8 mouse cellular contexts compared by ENCODE assay signal in the genomic region with DNA sequence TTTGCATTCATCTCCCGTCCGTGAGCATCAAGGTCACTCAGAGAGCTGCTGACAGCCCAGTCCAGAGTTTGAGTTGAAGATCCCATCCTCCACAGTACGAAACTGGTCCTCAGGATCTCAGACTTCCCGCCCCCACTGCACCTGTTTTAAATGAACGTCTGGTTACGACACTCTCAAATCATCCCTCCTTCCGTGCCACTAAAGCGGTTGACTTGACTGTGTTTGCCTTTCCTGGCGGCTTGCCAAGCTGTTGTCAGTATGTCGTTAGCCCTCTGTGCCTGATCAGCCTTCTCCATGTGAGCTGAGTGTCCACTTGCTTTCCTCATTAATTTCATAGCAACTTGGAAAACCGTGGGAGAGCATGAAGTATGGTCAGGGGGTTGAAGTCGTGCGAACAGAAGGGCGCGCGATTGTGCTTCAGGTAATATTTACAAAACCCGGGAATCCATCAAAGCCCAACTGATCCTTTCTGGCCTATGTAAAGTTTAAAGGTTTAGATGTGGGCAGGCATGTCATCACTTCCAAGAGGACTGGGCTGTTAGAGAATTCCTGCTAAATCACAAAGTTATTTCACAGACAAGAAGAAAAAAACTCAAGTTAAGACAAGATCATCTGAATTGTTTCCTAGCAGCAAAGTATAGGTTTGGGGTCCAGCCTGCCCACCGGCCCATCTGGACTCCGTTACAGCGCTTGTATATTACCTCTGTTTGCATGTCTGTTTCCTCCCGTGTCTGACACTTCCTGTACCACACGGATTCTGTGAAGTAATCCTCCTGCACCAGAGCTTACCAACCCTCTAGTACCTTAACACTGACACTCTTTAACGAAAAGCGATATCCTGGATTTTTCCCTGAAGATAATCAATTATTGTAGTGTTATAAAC.
A peak's percentile ranks its signal among the peaks of the same experiment; 100 is the strongest.
DNase-seq lines count a peak whose midpoint lies in the region; ATAC-seq and TF ChIP-seq lines count a peak whose summit lies in the region.

No protein-coding gene starts in this region.

- no peak overlapping the region for H3K4me2 ChIP-seq in midbrain, postnatal 0 days (ENCODE audit: low read depth, low read length, poor library complexity, severe bottlenecking)
- no peak overlapping the region for H3K4me2 ChIP-seq in midbrain, embryonic 15.5 days
- H3K4me2 ChIP-seq in heart, postnatal 0 days (ENCODE audit: low read depth, low read length) = peak overlapping the region; percentile 22
- H3K4me2 ChIP-seq in stomach, embryonic 15.5 days = no peak overlapping the region

- DNase-seq in cerebellum, postnatal 14 days = peak; percentile 61 to 80
- DNase-seq in cerebellum, adult 2 months = no peak
- peak; percentile 67 for DNase-seq in midbrain, postnatal 0 days (ENCODE audit: low spot score)
- peak; percentile 59 for DNase-seq in heart, postnatal 0 days (ENCODE audit: low spot score)
- no peak for DNase-seq in urinary bladder, postnatal 36 days (ENCODE audit: low spot score in 2 of 2)
- no peak for DNase-seq in frontal cortex, postnatal 14 days (ENCODE audit: low spot score in 2 of 2)

- TF ChIP-seq EP300 in heart, postnatal 0 days (IDR thresholded peaks at IDR 0.05; ENCODE audit: low read depth) = no peak

- no peak for TF ChIP-seq CTCF in cerebellum, adult 2 months (IDR thresholded peaks at IDR 0.05; ENCODE audit: borderline replicate concordance, insufficient read depth, low read depth, low read length)
- TF ChIP-seq CTCF in midbrain, postnatal 0 days (IDR thresholded peaks at IDR 0.05) = no peak
- TF ChIP-seq CTCF in heart, postnatal 0 days (IDR thresholded peaks at IDR 0.05; ENCODE audit: low read depth) = no peak

- no peak overlapping the region for H3K4me3 ChIP-seq in cerebellum, adult 2 months (replicated peaks; ENCODE audit: insufficient read depth, low read depth, low read length)
- H3K4me3 ChIP-seq in midbrain, postnatal 0 days (ENCODE audit: low read depth, low read length) = no peak overlapping the region
- no peak overlapping the region for H3K4me3 ChIP-seq in midbrain, embryonic 15.5 days
- no peak overlapping the region for H3K4me3 ChIP-seq in heart, postnatal 0 days (ENCODE audit: low read depth, low read length)
- no peak overlapping the region for H3K4me3 ChIP-seq in stomach, embryonic 15.5 days (replicated peaks)

- H3K27ac ChIP-seq in cerebellum, adult 2 months (ENCODE audit: insufficient read depth, low read length) = no peak overlapping the region
- H3K27ac ChIP-seq in midbrain, postnatal 0 days (ENCODE audit: low read depth, low read length) = no peak overlapping the region
- H3K27ac ChIP-seq in midbrain, embryonic 15.5 days = no peak overlapping the region
- no peak overlapping the region for H3K27ac ChIP-seq in heart, postnatal 0 days (ENCODE audit: low read depth)
- no peak overlapping the region for H3K27ac ChIP-seq in stomach, embryonic 15.5 days

- WGBS in cerebellum, adult 2 months = 61% methylated on average over 24 of the region's 24 CpGs
- WGBS in midbrain, postnatal 0 days = 85% methylated on average over 24 of the region's 24 CpGs
- 78% methylated on average over 24 of the region's 24 CpGs for WGBS in midbrain, embryonic 15.5 days
- WGBS in heart, postnatal 0 days = 48% methylated on average over 24 of the region's 24 CpGs
- WGBS in stomach, embryonic 15.5 days = 48% methylated on average over 24 of the region's 24 CpGs

- H3K9ac ChIP-seq in midbrain, postnatal 0 days (replicated peaks; ENCODE audit: low read length, poor library complexity, severe bottlenecking) = no peak overlapping the region
- H3K9ac ChIP-seq in midbrain, embryonic 15.5 days = no peak overlapping the region
- no peak overlapping the region for H3K9ac ChIP-seq in heart, postnatal 0 days (replicated peaks; ENCODE audit: low read depth, low read length)
- H3K9ac ChIP-seq in stomach, embryonic 15.5 days = no peak overlapping the region

- TF ChIP-seq POLR2A in cerebellum, adult 2 months (IDR thresholded peaks at IDR 0.05; ENCODE audit: borderline replicate concordance, insufficient read depth, low read length) = no peak

- no peaks in the 10 kb centered on the region for H3K9me3 ChIP-seq in midbrain, postnatal 0 days (ENCODE audit: low read length)
- no peaks in the 10 kb centered on the region for H3K9me3 ChIP-seq in midbrain, embryonic 15.5 days
- no peaks in the 10 kb centered on the region for H3K9me3 ChIP-seq in heart, postnatal 0 days (replicated peaks; ENCODE audit: control insufficient read depth, low read length)
- H3K9me3 ChIP-seq in stomach, embryonic 15.5 days = no peaks in the 10 kb centered on the region

- no peaks in the 10 kb centered on the region for H3K27me3 ChIP-seq in cerebellum, adult 2 months (ENCODE audit: control insufficient read depth, insufficient read depth, low read length)
- H3K27me3 ChIP-seq in midbrain, postnatal 0 days (ENCODE audit: insufficient read depth, low read length) = no peaks in the 10 kb centered on the region
- no peaks in the 10 kb centered on the region for H3K27me3 ChIP-seq in midbrain, embryonic 15.5 days (replicated peaks)
- no peaks in the 10 kb centered on the region for H3K27me3 ChIP-seq in heart, postnatal 0 days (ENCODE audit: control insufficient read depth, insufficient read depth, low read length)
- no peaks in the 10 kb centered on the region for H3K27me3 ChIP-seq in stomach, embryonic 15.5 days (replicated peaks)

- peaks cover 17% of the 10 kb centered on the region for H3K36me3 ChIP-seq in midbrain, postnatal 0 days (ENCODE audit: insufficient read depth, low read length)
- no peaks in the 10 kb centered on the region for H3K36me3 ChIP-seq in midbrain, embryonic 15.5 days (replicated peaks)
- 0 out of 2 replicates have a peak, but pooled peaks cover 7% of the 10 kb centered on the region for H3K36me3 ChIP-seq in heart, postnatal 0 days (replicated peaks; ENCODE audit: control insufficient read depth, insufficient read depth, low read length)
- H3K36me3 ChIP-seq in stomach, embryonic 15.5 days = no peaks in the 10 kb centered on the region

- H3K4me1 ChIP-seq in cerebellum, adult 2 months (ENCODE audit: control insufficient read depth, insufficient read depth, low read length) = peaks cover 9% of the 10 kb centered on the region; the same call in 1 of the 2 replicates
- no peaks in the 10 kb centered on the region for H3K4me1 ChIP-seq in midbrain, postnatal 0 days (ENCODE audit: insufficient read depth, low read length)
- H3K4me1 ChIP-seq in midbrain, embryonic 15.5 days = no peaks in the 10 kb centered on the region
- H3K4me1 ChIP-seq in heart, postnatal 0 days (ENCODE audit: control insufficient read depth, insufficient read depth) = peaks cover 7% of the 10 kb centered on the region; the same call in 1 of the 2 replicates
- H3K4me1 ChIP-seq in stomach, embryonic 15.5 days = no peaks in the 10 kb centered on the region

- no peak for ATAC-seq in midbrain, postnatal 0 days (ENCODE audit: low FRiP score)
- ATAC-seq in midbrain, embryonic 15.5 days (replicated peaks) = no peak
- ATAC-seq in heart, postnatal 0 days (ENCODE audit: insufficient read depth, low read depth) = peak; percentile 67
- peak; percentile 43; the same call in 1 of the 2 replicates for ATAC-seq in stomach, embryonic 15.5 days (ENCODE audit: insufficient read depth, low FRiP score, low read depth)

Comparison
In these comparisons a context has a peak if more than half of its experiments do, and no peak if none do; other contexts are left out.
1. DNase-seq: peak in cerebellum, postnatal 14 days (2 of 2), midbrain, postnatal 0 days (single experiment) and heart, postnatal 0 days (single experiment); none in cerebellum, adult 2 months (0 of 2), urinary bladder, postnatal 36 days (0 of 2) and frontal cortex, postnatal 14 days (0 of 2).
2. ATAC-seq: peak in heart, postnatal 0 days (single experiment) and stomach, embryonic 15.5 days (single experiment); none in midbrain, postnatal 0 days (single experiment) and midbrain, embryonic 15.5 days (single experiment).